Mouse (Mus musculus) liver, embryonic 14.5 days (tissue): Measurements from ENCODE around the gene Cyp46a1. TPM values are rescaled to one million over a fixed set of nuclear protein-coding genes. Genes with fewer than 3 reads are reported as not detected.

ENCODE experiments used
- ATAC-seq: fragments of 200-750 bp; cut with Nextera tagmentation; 2 replicates; pipeline ENCODE4 v1.8.0; 2017; ENCODE audit warnings: moderate number of reproducible peaks, mild to moderate bottlenecking, moderate library complexity; ENCODE audit not compliant: insufficient read depth
- DNase-seq, 3 experiments: peaks; one replicate each; pipeline ENCODE4 v3.0.0-alpha.2; 2012 to 2013; ENCODE audit warnings: low read depth in 3 of 3, low spot score in 3 of 3
- H3K27ac ChIP-seq: fragments of 300-500 bp; sonication (generic); 2 replicates; pipeline ENCODE4 v1.5.1; 2014; ENCODE audit warnings: moderate library complexity, mild to moderate bottlenecking, control low read depth, inconsistent platforms
- H3K27me3 ChIP-seq: fragments of 300-500 bp; sonication (generic); 2 replicates; pipeline ENCODE4 v1.6.1; 2014; ENCODE audit warnings: mild to moderate bottlenecking, low read length, moderate library complexity; ENCODE audit not compliant: control insufficient read depth, insufficient read depth
- H3K36me3 ChIP-seq: fragments of 300-500 bp; sonication (generic); replicated peaks from 2 replicates; pipeline ENCODE4 v1.6.1; 2014; ENCODE audit warnings: low read depth; ENCODE audit not compliant: control insufficient read depth, insufficient read depth
- H3K4me1 ChIP-seq, 2 experiments: fragments of 200-500 bp in 1 of 2; fragments of 300-500 bp in 1 of 2; sonication (generic) in 1 of 2; replicated peaks; 2 replicates each; pipeline ENCODE4 v1.6.1; 2012 to 2014; ENCODE audit warnings: antibody characterized with exemption in 1 of 2, inconsistent platforms in 1 of 2, low read length in 1 of 2; ENCODE audit not compliant: control insufficient read depth in 2 of 2, insufficient read depth in 2 of 2
- H3K4me2 ChIP-seq: fragments of 300-500 bp; sonication (generic); 2 replicates; pipeline ENCODE4 v1.6.1; 2014; ENCODE audit warnings: low read depth, mild to moderate bottlenecking, control low read depth, moderate library complexity
- H3K4me3 ChIP-seq, 2 experiments: fragments of 200-500 bp in 1 of 2; fragments of 300-500 bp in 1 of 2; sonication (generic) in 1 of 2; 2 replicates each; pipeline ENCODE4 v1.5.1; 2012 to 2014; ENCODE audit warnings: low read depth in 2 of 2, low read length in 2 of 2, mild to moderate bottlenecking in 2 of 2, control low read depth in 1 of 2, inconsistent platforms in 1 of 2, moderate library complexity in 1 of 2; ENCODE audit not compliant: insufficient read depth in 1 of 2
- H3K9ac ChIP-seq: fragments of 300-500 bp; sonication (generic); replicated peaks from 2 replicates; pipeline ENCODE4 v1.6.1; 2014; ENCODE audit warnings: mild to moderate bottlenecking, control low read depth, moderate library complexity
- H3K9me3 ChIP-seq: fragments of 300-500 bp; sonication (generic); 2 replicates; pipeline ENCODE4 v1.6.1; 2016; ENCODE audit warnings: low read length, mixed read lengths; ENCODE audit not compliant: control insufficient read depth
- CTCF ChIP-seq: IDR thresholded peaks from 2 replicates; pipeline ENCODE4 v1.5.1; 2016; ENCODE audit warnings: antibody characterized with exemption, low read depth, control low read depth
- EP300 ChIP-seq: IDR thresholded peaks from 2 replicates; pipeline ENCODE4 v1.6.1; 2016; ENCODE audit warnings: antibody characterized with exemption, low read depth
- WGBS: fragments of 180-500 bp; shearing (Covaris S2); extraction: QIAGEN DNeasy Blood & Tissue Kit; methylation state at CpG from one replicate; pipeline ENCODE4 v1.1.7; 2014; ENCODE audit not compliant: insufficient replicate concordance; 5-methylcytosine and 5-hydroxymethylcytosine counted together
- polyA plus RNA-seq, 2 experiments: library from polyadenylated mRNA; depleted of rRNA in 1 of 2; stranded (reverse) in 1 of 2; unstranded in 1 of 2; fragments of >200 nt; fragmentation: Nextera tagmentation in 1 of 2; extraction: Ambion mirVana in 1 of 2; gene quantifications; 2 replicates each; pipeline versions ENCODE4 v1.2.1 to v1.2.3; 2012 to 2014

Cyp46a1 gene
- 0.48 and 0.52 TPM in 2 replicates for polyA plus RNA-seq (2012; rRNA removed)
- polyA plus RNA-seq (2014; fragmentation: Nextera tagmentation; extraction: Ambion mirVana), result 0.11 and 0.13 TPM in 2 replicates

GRCm38 (mm10) chr12:108333895-108334445 is at the start of gene Cyp46a1:
TSS of gene Cyp46a1 (plus strand) at chr12:108334381.
- Histone ChIP-seq H3K9me3 (no peaks in the 10 kb centered on the region), H3K27me3 (peaks cover 21% of the 10 kb centered on the region), H3K9ac (no peak within 1 kb of the TSS), H3K27ac (no peak within 1 kb of the TSS), H3K4me2 (peak within 1 kb of the TSS; percentile 65), H3K4me1 (0 out of 4 replicates have a peak, but pooled peaks cover 0 to 4% of the 10 kb centered on the region in 2 experiments), H3K36me3 (no peaks in the 10 kb centered on the region), H3K4me3 (peak within 1 kb of the TSS; percentile 26 to 47)
- ATAC-seq (peak; percentile 86), DNase-seq (peak; percentile 76 to 84 (median 82))
- WGBS, result 0% methylated on average over 32 of the region's 56 CpGs
- no peak for TF ChIP-seq CTCF
- no peak for TF ChIP-seq EP300

- no peaks in the 10 kb centered on the region for H3K9me3 ChIP-seq
- H3K9ac ChIP-seq, result no peak overlapping the region
- no peaks in the 10 kb centered on the region for H3K4me1 ChIP-seq
- TF ChIP-seq EP300, result no peak
- no peak for TF ChIP-seq CTCF
- no peak overlapping the region for H3K27ac ChIP-seq
- no peaks in the 10 kb centered on the region for H3K36me3 ChIP-seq
- no peak for ATAC-seq
- no peak overlapping the region for H3K4me3 ChIP-seq
- WGBS, result 35% methylated on average over 14 of the region's 14 CpGs
- DNase-seq, result no peak
- H3K4me2 ChIP-seq, result no peak overlapping the region
- H3K27me3 ChIP-seq, result no peaks in the 10 kb centered on the region; the same call in 1 of the 2 replicates
Observed at GRCm38 (mm10) chr12:108284455-108285224, 49.5 kb upstream of the Cyp46a1 start.

GRCm38 (mm10) chr12:108285225-108286011 is 48.8 kb upstream of the Cyp46a1 start:
- no peaks in the 10 kb centered on the region for H3K4me1 ChIP-seq
- no peak overlapping the region for H3K4me3 ChIP-seq
- H3K9me3 ChIP-seq, result no peaks in the 10 kb centered on the region
- no peak overlapping the region for H3K4me2 ChIP-seq
- H3K9ac ChIP-seq, result no peak overlapping the region
- ATAC-seq (no peak), DNase-seq (no peak)
- H3K27ac ChIP-seq, result no peak overlapping the region
- TF ChIP-seq CTCF, result no peak
- TF ChIP-seq EP300, result no peak
- H3K36me3 ChIP-seq, result no peaks in the 10 kb centered on the region
- 38% methylated on average over 11 of the region's 11 CpGs for WGBS
- no peaks in the 10 kb centered on the region; the same call in 1 of the 2 replicates for H3K27me3 ChIP-seq

- no peaks in the 10 kb centered on the region; the same call in 1 of the 2 replicates for H3K27me3 ChIP-seq
- ATAC-seq (no peak), DNase-seq (no peak)
- no peaks in the 10 kb centered on the region for H3K9me3 ChIP-seq
- no peak overlapping the region for H3K9ac ChIP-seq
- WGBS, result 46% methylated on average over 4 of the region's 4 CpGs
- no peak overlapping the region for H3K4me3 ChIP-seq
- H3K4me2 ChIP-seq, result no peak overlapping the region
- TF ChIP-seq CTCF (no peak), EP300 (no peak)
- H3K27ac ChIP-seq, result no peak overlapping the region
- no peaks in the 10 kb centered on the region for H3K4me1 ChIP-seq
- no peaks in the 10 kb centered on the region for H3K36me3 ChIP-seq
Observed at GRCm38 (mm10) chr12:108286381-108286780, 47.8 kb upstream of the Cyp46a1 start.
